Mouse (Mus musculus) lung, postnatal 36 days (tissue): ENCODE results near the gene Fam124b.
A peak's percentile ranks its signal among the peaks of the same experiment; 100 is the strongest.

Experiments used
- DNase-seq: peaks from one replicate; pipeline ENCODE4 v3.0.0; 2022; ENCODE audit warnings: mixed read lengths

The Fam124b gene

GRCm38 (mm10) chr1:80218268-80218667, at the start of gene Fam124b:
Gene Fam124b, minus strand, starts transcription at chr1:80218473.
- DNase-seq: peak; percentile 78

GRCm38 (mm10) chr1:80260443-80260842, 42.2 kb upstream of the Fam124b start:
- DNase-seq: no peak

- no peak for DNase-seq
These were observed 40.4 kb upstream of the Fam124b start for GRCm38 (mm10) chr1:80258632-80259031.

- no peak for DNase-seq
These were observed 35.0 kb upstream of the Fam124b start for GRCm38 (mm10) chr1:80253309-80253708.

- no peak for DNase-seq
These were observed 32.0 kb upstream of the Fam124b start for GRCm38 (mm10) chr1:80250247-80250646.

GRCm38 (mm10) chr1:80247131-80247530, 28.9 kb upstream of the Fam124b start:
- DNase-seq: no peak

GRCm38 (mm10) chr1:80244123-80244522, 25.9 kb upstream of the Fam124b start:
- peak; percentile 43 for DNase-seq

GRCm38 (mm10) chr1:80241579-80241978, 23.3 kb upstream of the Fam124b start:
- no peak for DNase-seq

GRCm38 (mm10) chr1:80240017-80240660, 21.9 kb upstream of the Fam124b start:
- no peak for DNase-seq

- DNase-seq: no peak
These were observed 21.2 kb upstream of the Fam124b start for GRCm38 (mm10) chr1:80239481-80239880.

GRCm38 (mm10) chr1:80236951-80237702, 18.9 kb upstream of the Fam124b start:
- DNase-seq: peak; percentile 43

GRCm38 (mm10) chr1:80236126-80236525, 17.9 kb upstream of the Fam124b start:
- DNase-seq: no peak

- DNase-seq: peak; percentile 28
These were observed 12.3 kb upstream of the Fam124b start for GRCm38 (mm10) chr1:80230612-80231011.

GRCm38 (mm10) chr1:80224839-80225412, 6.7 kb upstream of the Fam124b start:
- DNase-seq: no peak

- no peak for DNase-seq
These were observed 2.9 kb upstream of the Fam124b start for GRCm38 (mm10) chr1:80221151-80221550.

GRCm38 (mm10) chr1:80213826-80214225, 4.4 kb downstream of the Fam124b start:
- peak; percentile 82 for DNase-seq

- peak; percentile 55 for DNase-seq
These were observed 5.1 kb downstream of the Fam124b start for GRCm38 (mm10) chr1:80213146-80213545.

GRCm38 (mm10) chr1:80202314-80202713, 16.0 kb downstream of the Fam124b start:
- no peak for DNase-seq

GRCm38 (mm10) chr1:80192837-80193236, 25.4 kb downstream of the Fam124b start:
- no peak for DNase-seq

GRCm38 (mm10) chr1:80181414-80181805, 36.9 kb downstream of the Fam124b start:
- DNase-seq: no peak

GRCm38 (mm10) chr1:80180767-80181413, 37.4 kb downstream of the Fam124b start:
- peak; percentile 82 for DNase-seq

- peak; percentile 10 for DNase-seq
These were observed 38.1 kb downstream of the Fam124b start for GRCm38 (mm10) chr1:80180128-80180527.

GRCm38 (mm10) chr1:80177651-80178382, 40.5 kb downstream of the Fam124b start:
- no peak for DNase-seq
